Mouse (Mus musculus) right cerebral cortex, postnatal 36 days (tissue): Measurements from ENCODE around the gene Dnajb8.

Source experiments
- DNase-seq, 2 experiments: peaks; one replicate each; pipeline ENCODE4 v3.0.0; 2022; ENCODE audit warnings: low spot score in 2 of 2, mixed read lengths in 1 of 2

The Dnajb8 gene

DNA sequence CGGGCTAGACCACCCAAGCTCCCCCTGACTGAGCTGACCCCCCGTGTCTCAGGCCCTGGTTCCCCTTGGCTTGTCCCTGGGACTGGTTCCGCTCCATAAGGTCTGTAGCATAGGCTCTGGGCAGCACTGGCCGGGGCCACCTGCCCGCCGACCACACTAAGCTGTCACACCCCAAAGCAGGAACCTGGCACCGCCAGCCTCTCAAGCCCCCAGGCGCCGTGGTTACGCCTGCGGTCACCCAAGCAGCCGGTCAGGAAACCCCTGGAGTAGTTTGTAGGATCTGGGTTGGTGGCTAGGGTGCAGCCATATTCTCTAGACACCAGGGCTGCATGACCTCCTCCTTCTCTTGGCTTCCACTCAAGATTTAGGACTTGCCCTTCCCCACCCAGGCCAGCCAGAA is 7.2 kb downstream of the Dnajb8 start:
- DNase-seq: no peak

DNA sequence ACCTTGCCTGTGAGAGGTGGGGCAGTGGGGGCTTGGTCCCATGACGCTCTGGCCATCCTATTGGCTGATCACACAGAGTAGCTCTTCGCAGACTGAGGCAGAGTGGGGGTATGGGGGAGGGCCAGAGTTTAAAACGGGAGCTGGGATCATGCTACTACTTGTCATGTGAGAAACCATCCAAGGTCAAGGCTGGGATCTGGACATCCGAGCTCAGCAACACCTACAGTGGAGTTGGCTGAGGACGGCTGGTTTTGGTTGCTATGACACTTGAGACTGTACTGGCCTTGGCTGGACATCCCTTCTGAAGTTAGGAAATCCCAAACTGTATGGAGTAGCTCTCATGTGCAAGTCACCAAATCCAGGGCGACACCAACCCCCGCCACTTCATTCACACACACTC is 9.8 kb downstream of the Dnajb8 start:
- DNase-seq: no peak

DNA sequence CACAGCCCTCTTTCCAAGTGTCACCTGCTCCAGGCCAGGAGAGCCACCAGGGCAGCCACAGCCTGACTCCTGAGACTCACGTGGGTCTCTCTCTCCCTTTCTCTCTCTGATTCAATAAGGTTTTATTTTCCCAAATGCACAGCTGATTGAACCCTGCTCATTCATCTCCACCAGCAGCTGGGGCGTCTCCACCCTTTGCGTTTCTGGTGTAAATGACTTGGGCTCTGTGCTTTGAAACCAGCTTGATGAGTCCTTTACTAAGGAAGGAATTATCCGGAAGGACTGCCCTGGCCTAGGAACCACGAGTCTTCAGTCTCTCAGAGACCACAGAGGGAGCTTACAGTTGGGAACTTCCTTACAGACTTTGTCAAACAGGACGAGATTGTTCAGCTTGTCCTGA is 10.2 kb downstream of the Dnajb8 start:
- no peak for DNase-seq

DNA sequence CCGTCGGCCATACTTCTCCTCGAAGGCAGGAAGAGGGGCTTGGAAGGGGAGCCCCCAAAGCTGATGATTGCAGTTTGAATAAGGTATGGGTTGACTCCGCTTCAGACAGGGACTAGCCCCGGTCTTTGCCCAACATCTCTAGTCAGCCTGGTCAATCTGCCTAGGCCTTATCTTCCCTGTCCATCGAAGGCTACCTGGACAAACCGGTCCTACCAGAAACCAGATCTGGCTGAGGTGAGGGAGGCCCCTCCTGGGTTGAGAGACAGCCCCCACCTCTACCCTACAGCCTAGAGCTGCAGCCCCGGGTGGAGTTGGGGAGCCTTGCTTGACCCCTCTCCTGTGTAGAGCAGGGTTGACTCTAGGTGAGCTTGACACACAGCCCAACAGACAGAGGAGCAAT is 11.9 kb downstream of the Dnajb8 start:
- DNase-seq: no peak

DNA sequence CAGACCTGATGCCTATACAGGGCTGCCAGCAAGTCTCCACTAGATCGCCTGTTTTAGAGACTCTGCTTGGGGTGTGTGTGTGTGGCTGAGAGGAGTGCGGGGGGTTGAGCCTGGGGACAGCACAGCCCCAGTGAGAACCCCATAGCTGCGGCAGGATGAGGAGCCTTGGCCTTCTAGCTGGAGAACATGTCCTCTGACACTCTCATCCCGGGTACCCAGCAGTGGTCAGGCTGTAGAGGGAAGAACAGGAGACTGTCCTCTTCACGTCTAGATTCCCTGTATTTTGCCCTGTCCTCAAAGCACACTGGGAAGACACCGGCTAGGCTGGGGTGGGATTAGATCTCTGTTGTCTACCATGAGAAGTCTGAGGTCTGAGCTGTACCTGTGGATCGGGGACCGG is 13.4 kb downstream of the Dnajb8 start:
- no peak for DNase-seq

DNA sequence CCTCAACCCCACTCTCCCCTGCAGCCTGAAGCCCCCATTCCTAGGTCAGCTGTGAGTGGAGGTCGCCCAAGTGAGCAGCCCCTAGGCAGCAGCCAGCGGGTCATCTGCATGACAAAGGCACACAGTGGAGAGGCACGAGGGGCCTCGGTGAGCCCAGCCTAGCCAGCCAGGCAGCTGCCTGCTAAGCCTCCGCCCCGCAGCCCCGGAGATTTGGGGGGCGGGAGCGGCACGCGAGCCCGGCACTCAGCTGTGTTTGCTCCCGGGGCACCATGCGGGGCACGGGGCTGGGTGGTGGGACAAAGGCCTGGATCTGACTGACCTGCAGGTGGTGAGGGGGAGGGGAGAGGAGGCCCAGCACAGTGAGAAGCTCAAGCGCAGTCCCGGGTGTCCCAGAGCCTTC is 13.9 kb downstream of the Dnajb8 start:
- DNase-seq: no peak

DNA sequence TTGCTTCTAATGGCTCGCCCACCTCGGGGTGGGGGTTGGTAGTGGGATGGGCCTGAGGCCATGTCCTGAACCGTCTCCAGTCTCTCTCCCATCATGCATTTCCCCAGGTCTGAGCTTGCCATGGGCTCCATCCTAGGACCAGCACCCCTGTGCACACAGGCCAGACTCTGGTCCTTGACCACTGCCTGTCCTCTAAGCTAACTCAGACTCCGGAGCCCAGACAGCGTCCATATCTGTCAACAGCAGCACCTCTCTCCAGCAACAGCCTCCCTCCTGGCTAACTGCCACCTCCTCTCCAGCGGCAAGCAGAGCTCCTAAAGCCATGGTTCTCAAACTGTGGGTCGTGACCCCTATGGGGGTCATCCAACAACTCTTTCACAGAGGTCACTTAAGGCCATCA is 14.4 kb downstream of the Dnajb8 start:
- DNase-seq: no peak

DNA sequence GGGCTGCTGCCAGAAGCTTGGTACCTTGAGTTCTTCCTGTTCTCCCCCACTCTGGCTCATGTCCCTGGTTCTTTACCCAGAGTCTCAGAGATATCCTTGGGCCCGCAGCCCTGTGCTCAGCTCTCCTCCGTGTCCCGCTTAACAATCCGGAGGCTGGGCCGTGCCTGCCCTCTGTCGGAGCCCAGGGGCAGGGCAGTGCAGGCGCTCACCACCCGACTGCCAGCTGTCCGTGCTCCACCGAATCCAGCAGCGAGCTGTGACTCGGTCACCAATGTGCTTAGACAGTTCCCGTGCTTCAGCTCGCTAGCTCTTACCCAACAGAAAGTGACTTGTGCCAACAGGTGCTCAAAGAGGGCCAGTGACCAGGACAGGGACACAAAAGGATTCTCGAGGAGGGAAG is 20.5 kb downstream of the Dnajb8 start:
- DNase-seq: peak in 1 of 2 experiments; percentile 7

DNA sequence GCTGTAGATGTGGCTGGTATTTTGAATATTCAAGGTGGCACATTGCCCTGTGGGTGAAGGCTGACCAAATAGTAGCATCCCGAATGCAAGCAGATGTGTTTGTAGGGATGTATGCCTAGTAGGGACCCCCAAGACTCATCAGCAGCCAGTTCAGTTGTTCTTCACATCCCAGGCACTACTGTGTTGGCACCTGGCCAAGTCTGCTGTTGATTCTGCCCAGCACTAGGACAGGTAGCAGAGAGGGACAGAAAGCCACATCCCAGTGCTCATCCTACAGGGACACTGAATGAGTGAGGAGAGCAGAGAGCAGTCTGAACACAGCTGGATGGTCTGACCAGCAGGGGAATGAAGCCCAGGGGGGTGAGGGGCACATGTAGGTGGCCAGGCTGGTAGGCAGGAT is 27.2 kb downstream of the Dnajb8 start:
- no peak for DNase-seq

DNA sequence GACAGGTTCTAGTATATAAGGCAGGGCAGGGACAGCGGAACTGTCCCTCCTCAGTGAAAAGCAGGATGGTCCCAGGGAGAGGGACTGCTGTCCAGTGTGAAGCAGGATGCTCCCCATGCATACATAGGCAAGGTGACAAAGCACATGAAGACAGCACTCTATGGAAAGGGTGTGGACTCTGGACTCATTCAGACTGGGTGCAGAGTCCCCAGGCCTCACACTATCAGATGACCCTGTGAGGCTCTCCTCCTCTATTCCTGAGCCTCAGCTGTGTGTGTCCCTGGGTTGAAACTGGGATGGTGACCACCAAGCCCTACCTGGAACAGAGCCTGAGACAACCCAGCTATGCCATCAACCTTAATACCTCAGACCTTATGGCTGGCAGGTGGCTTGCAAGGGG is 29.3 kb downstream of the Dnajb8 start:
- DNase-seq: no peak

DNA sequence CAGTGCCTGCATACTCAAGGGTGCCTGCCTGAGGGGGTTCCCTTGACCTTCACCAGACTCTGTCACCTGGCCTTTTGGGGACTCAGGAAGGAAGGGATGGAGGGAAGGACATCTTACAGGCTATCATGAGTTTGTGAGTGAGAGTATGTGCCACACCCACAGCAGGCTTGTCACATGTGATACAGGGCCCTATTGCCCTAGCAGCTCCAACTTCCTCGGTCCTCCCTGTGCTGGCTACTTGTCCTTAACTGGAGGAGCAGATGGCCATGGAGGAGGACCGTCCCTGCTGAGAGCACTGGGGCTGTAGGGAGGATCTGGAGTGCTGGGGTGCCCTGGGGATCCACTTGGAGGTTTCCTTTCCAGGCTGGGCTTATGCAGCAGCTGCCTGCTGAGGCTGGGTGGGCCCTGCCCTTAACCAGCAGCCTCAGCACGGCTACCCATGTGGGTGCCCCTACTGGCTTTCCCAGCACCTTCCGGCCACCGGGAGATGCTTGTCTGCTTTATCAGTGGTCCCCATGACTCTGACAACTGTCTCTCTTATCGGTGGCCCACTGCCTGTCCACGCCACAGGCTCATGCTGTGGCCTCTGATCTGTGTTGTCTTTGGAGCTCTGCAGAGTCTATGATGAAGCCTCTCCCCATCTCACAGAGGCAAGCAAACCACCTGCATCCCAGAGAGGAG is 29.9 kb downstream of the Dnajb8 start:
- DNase-seq: no peak

DNA sequence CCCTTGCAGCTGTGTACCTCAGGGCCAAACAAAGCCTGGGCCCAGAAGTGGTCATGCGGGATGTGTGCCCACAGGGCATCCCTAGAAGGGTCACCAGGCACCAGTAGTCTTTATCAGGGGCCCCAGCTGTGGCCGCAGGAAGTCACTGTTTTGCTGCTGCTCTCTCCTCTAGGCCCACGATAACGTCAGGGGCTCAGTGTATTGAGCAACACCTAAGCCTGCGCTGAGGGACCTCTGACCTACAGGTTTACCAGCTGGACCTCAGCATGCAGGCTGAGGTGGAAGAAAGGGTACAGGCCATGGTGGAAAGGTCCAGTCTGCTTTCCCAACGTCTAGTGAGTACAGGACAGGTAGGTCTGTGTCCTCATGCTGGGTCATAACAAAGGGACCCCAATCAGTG is 32.0 kb downstream of the Dnajb8 start:
- no peak for DNase-seq

DNA sequence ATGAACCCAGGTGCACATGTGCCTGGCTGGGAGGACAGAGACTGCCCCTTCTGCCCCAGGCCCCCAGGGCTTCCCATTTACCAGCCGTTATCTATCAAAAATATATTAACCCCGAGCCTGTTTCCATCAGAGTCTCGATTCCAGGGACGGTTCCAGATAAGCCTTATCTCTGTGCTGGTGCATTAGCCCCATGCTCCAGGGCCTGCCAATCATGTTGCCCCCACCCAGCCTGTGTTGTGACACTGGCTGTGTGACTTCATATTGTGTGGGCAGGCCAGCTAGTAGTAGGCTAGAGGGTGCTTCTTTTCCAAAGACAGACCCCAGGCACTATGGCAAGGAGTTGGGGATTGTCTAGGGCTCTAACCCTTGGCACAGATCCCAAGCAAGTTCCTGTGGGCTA is 33.4 kb downstream of the Dnajb8 start:
- no peak for DNase-seq

DNA sequence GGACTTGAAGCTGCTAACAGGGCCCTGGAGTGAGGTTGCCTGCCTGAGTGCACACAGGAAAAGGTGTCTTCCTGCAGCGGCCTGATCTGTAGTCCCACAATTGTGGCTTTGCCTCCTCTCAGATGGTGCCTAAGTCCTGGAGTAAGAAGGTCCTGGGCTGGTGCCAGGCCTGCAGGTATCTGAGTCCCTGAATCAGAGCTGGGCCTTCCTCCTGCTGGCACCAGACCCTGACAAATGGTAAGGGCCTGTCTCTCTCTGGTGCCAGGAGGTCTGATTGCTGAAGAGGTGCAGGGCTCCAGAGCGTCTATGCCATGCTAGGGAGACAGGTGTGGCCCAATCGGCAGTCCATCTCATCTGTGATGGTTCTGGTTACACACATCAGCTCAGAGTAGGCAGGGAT is 37.6 kb downstream of the Dnajb8 start:
- DNase-seq: no peak

DNA sequence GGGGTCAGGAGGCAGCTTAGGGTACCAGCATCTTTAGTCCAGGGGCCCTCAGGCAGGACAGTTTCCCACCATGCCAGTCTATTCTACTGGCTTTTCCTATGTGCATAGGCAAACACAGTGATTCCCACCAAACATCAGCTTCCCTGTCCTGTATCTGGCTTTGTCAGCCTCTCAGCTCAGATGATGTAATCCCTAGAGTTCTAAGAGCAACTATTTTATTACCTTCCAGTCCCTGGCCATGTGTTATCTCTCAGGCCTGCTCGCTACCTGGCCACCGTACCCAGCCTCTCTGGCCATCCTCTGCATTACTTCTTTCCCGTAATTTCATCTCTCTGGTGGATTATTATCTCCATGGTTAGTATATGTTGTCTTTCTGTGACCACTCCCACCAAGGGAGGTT is 38.6 kb downstream of the Dnajb8 start:
- no peak for DNase-seq

DNA sequence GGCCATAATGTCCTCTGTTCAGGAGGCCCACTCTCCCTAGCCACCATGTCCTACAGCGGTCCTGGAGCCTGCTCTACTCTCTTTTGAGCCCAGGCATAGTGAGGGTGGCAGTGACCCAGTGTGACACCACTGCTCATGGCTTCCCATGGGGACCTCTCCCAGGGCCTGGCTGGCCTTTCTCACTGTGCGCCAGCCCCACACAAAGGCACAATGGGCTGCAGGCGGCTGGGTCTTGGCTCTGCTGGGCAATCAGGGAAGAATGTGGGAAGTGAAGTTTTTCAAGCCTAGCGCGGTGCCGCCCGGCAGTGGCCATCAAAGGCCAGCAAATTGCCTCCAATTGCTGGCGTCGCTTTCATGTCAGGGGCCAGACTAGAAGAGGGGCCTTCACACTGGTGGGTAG is 40.1 kb downstream of the Dnajb8 start:
- peak in 1 of 2 experiments; percentile 15 for DNase-seq

DNA sequence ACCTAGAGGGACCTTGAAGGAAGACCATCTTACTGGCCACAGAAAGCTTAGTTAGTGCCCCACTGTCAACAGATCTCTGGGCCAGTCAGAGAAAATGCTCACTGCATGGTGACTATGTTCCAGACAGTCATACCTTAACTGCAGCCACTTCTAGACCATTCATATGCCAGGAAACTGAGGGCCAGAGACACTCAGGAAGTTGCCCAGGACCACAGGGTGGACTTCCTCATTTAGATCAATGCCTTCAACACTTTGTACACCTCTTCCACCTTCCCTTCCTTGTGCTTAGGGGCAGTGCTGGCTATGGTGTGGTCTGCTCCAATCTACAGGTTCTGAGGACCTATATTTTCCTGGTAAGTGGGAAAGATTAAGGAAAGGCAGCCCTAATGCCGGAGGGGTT is 43.3 kb downstream of the Dnajb8 start:
- no peak for DNase-seq

DNA sequence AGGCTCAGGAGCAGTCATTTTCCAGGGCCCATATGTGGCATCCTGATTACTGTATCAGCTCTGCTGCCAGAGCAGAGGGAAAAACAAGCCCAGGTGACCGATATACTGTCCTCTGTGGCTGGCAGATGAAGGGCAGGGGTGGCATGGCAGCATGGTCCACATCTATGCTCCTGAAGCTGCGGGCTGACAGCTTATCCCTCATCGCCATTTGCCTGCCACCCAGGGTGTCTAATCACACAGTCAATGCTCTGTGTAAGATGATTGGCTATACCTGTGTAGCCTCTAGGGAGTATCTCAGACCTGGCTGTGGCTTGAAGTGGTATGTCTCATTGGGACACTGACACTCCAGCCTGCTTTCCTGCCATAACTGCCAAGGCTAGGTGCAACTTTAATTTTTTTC is 44.0 kb downstream of the Dnajb8 start:
- DNase-seq: no peak

DNA sequence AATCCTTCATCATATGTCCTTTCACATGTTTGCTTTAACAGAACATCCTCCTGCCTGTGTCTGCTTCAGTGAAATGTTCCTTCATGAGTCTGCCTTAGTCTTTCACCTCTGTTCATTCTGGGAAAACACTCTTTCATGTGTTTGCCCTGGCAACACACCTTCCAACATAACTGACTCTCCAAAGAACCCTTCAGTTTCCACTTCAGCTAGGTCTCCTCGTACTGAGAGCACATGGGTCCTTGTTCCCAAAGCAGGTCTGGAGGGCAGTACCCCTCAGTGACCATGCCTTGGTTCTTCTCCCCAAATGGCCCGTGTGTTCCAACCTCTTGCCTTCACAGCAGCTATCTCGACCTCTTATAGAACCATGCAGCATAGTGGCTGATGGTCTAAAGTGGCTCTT is 45.0 kb downstream of the Dnajb8 start:
- DNase-seq: no peak

DNA sequence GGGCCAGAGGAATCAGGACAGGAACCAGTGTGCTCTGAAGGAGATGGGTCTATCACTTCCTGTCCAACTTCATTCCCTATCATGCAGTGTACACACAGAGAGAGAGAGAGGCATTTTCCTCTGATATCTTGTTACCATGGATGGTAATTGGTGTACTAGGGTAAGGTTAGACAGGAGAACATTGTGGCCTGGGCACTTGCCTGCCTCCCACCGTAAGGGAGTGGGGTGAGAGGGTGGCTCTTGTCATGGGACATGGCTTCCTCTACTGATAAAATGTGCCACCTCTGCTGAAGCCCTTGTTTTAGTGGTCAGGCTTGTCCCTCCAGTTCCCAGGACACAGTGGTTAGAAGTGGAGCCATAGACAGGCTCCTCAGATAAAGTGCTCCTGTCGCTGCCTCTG is 45.9 kb downstream of the Dnajb8 start:
- DNase-seq: no peak

DNA sequence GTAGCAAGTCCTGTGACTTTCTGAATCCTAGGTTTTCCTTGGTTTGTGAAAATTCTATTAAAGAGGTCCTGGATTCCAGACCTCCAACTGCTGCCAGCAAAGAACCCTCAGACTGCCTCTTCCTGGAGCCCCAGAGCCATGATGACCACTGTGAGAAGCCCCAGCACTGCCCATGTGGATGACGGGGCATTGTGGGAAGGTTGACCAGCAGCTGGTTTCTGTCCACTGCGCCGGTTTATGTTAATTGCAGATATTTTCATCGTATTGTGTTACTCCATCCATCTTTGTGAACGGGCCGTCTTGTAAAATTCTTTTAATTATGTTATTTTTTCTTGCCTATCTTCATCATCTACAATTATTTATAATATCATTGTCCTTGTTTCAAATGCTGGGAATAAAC is 52.6 kb downstream of the Dnajb8 start:
- no peak for DNase-seq

DNA sequence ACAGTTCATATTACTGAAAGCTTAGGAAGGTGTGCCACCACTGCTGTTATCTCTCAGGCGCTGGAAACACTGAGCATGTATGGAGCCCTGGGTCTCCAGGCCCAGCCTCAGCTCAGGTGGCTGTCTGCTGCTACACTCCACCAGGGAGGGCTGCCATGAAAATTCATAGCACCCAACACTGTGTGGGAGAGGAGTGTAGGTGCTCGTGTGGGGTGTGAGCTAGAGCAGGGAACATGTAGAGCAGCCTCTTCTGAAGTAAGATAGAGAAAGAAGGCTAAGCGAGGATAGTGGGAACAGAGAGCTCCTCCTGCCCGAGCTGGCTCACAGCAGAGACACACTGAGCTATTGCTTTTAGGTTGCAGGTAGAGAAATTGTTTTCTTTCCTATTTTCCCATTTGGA is 54.2 kb downstream of the Dnajb8 start:
- peak; percentile 33 to 69 for DNase-seq

DNA sequence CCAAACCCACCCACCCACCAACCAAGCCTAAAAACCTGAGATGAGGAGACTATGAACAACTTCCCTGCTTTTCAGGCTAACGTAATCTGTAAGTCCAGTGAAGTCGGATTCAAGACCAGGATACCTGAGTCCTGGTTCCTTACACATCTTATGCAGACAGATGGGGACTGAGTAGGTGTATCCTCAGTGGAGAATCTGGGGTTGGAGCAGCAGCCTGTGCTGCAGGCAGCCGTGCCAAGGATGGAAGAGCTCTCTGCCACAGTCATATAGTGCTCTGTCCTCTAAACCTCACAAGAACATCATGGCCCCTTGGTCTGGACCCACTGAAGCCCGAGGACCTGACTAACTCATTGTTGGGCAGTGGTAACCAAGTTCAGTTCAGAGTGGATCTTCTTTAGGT is 55.2 kb downstream of the Dnajb8 start:
- DNase-seq: no peak

DNA sequence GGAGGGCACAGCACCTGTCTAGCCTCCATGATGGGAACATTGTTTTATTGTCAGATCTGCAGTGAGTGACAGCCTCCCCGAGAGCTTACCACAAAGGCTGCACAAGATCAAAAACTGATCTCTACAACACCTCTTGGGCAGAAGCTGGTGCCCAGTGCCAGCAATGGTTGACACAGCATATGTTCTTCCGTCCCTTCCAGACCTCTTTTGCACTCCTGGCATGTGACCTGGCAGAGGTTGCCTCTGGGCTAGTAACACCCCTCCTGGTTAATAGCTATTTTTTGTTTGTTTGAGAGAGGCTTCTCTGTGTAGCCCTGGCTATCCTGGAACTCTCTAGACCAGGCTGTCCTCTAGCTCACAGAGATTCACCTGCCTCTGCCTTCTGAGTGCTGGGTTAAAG is 56.1 kb downstream of the Dnajb8 start:
- DNase-seq: no peak
